Mouse (Mus musculus) heart, postnatal 10 days (tissue): ENCODE measurements at regions not wholly inside any gene's neighbourhood (a gene's known extent, or its start where the extent isn't known, plus 50 kb on each side); places are given as distances from the start of the nearest gene placed in this dataset.
A peak's percentile ranks its signal among the peaks of the same experiment; 100 is the strongest.

Experiments used
- DNase-seq, 2 experiments: peaks; one replicate each; pipeline ENCODE4 v3.0.0; 2021
- intact Hi-C: fragments of 180-260 bp; cut with DNase I; formaldehyde crosslinking; loops from one replicate; pipeline ENCODE4 v1.15.1; 2025

- intact Hi-C loops = no loop called here
- DNase-seq = no peak
Measured at GRCm38 (mm10) chr11:45174071-45174470, 557.0 kb downstream of the Ebf1 start.

- intact Hi-C loops = no loop called here
- DNase-seq = peak; percentile 49 to 67
Measured at GRCm38 (mm10) chr11:45174811-45175798, 558.0 kb downstream of the Ebf1 start.

- no peak for DNase-seq
- intact Hi-C loops = no loop called here
Measured at GRCm38 (mm10) chr11:45176971-45177370, 559.9 kb downstream of the Ebf1 start.

- intact Hi-C loops = no loop called here
- peak; percentile 16 to 30 for DNase-seq
Measured at GRCm38 (mm10) chr11:45178036-45178435, 560.9 kb downstream of the Ebf1 start.

- intact Hi-C loops = no loop called here
- no peak for DNase-seq
Measured at GRCm38 (mm10) chr11:45179019-45179418, 561.9 kb downstream of the Ebf1 start.

- DNase-seq = no peak
- intact Hi-C loops = no loop called here
Measured at GRCm38 (mm10) chr11:45190601-45191370, 573.7 kb downstream of the Ebf1 start.

- no peak for DNase-seq
- intact Hi-C loops = no loop called here
Measured at GRCm38 (mm10) chr11:45191392-45192189, 574.5 kb downstream of the Ebf1 start.

GRCm38 (mm10) chr11:45193319-45193718, 576.2 kb downstream of the Ebf1 start:
- no peak for DNase-seq
- intact Hi-C loops = no loop called here

GRCm38 (mm10) chr11:45199520-45199919, 582.4 kb downstream of the Ebf1 start:
- peak; percentile 33 to 40 for DNase-seq
- intact Hi-C loops = no loop called here

GRCm38 (mm10) chr11:45200714-45201405, 583.7 kb downstream of the Ebf1 start:
- intact Hi-C loops = no loop called here
- no peak for DNase-seq

- DNase-seq = no peak
- intact Hi-C loops = no loop called here
Measured at GRCm38 (mm10) chr11:45203446-45203845, 586.3 kb downstream of the Ebf1 start.

GRCm38 (mm10) chr11:45206611-45207525, 589.8 kb downstream of the Ebf1 start:
- no peak for DNase-seq

GRCm38 (mm10) chr11:45214096-45214495, 597.0 kb downstream of the Ebf1 start:
- intact Hi-C loops = no loop called here
- DNase-seq = no peak

More at GRCm38 (mm10) chr11:45206611-45207525, 589.8 kb downstream of the Ebf1 start:
- intact Hi-C loops = no loop called here

- no peak for DNase-seq
- intact Hi-C loops = no loop called here
Measured at GRCm38 (mm10) chr11:45216942-45217474, 599.9 kb downstream of the Ebf1 start.

GRCm38 (mm10) chr11:45219239-45219638, 602.1 kb downstream of the Ebf1 start:
- DNase-seq = no peak
- intact Hi-C loops = no loop called here

- intact Hi-C loops = no loop called here
- DNase-seq = no peak
Measured at GRCm38 (mm10) chr11:45222021-45222420, 604.9 kb downstream of the Ebf1 start.

GRCm38 (mm10) chr11:45235476-45236412, 616.1 kb upstream of the Clint1 start:
- intact Hi-C loops = no loop called here
- no peak for DNase-seq

GRCm38 (mm10) chr11:45237056-45237455, 614.8 kb upstream of the Clint1 start:
- DNase-seq = no peak
- intact Hi-C loops = no loop called here
